Mouse (Mus musculus) T-helper 2 cell (primary cell): Measurements from ENCODE around the gene Elmo3.

Source experiments
- in situ Hi-C: fragments of 300-600 bp; cut with MboI, MseI; formaldehyde crosslinking; loops from one replicate; pipeline ENCODE4 v1.15.1; 2025; ENCODE audit warnings: high pct_unique_total_duplicates

Elmo3 gene

GRCm38 (mm10) chr8:105298351-105299252 lies 6.8 kb upstream of the Elmo3 start:
- in situ Hi-C loops, result no loop called here

GRCm38 (mm10) chr8:105299962-105300361 lies 5.4 kb upstream of the Elmo3 start:
- in situ Hi-C loops, result no loop called here

- in situ Hi-C loops, result no loop called here
Measured at GRCm38 (mm10) chr8:105303396-105303795, 2.0 kb upstream of the Elmo3 start.

GRCm38 (mm10) chr8:105303874-105304273 lies 1.5 kb upstream of the Elmo3 start:
- in situ Hi-C loops, result no loop called here

GRCm38 (mm10) chr8:105304325-105305210 lies 833 bp upstream of the Elmo3 start:
- in situ Hi-C loops, result no loop called here

- in situ Hi-C loops, result no loop called here
Measured at GRCm38 (mm10) chr8:105306146-105306691, 818 bp downstream of the Elmo3 start.

- in situ Hi-C loops, result no loop called here
Measured at GRCm38 (mm10) chr8:105307670-105308069, 2.3 kb downstream of the Elmo3 start.

- in situ Hi-C loops, result no loop called here
Measured at GRCm38 (mm10) chr8:105308428-105308827, 3.0 kb downstream of the Elmo3 start.

- in situ Hi-C loops, result no loop called here
Measured at GRCm38 (mm10) chr8:105309142-105309847, 3.9 kb downstream of the Elmo3 start.

- in situ Hi-C loops, result no loop called here
Measured at GRCm38 (mm10) chr8:105310118-105310517, 4.7 kb downstream of the Elmo3 start.

GRCm38 (mm10) chr8:105311718-105312117 lies 6.3 kb downstream of the Elmo3 start:
- in situ Hi-C loops, result no loop called here

- in situ Hi-C loops, result no loop called here
Measured at GRCm38 (mm10) chr8:105312891-105313481, 7.6 kb downstream of the Elmo3 start.

GRCm38 (mm10) chr8:105313622-105314402 lies 8.4 kb downstream of the Elmo3 start:
- in situ Hi-C loops, result no loop called here

GRCm38 (mm10) chr8:105315073-105315769 lies 9.8 kb downstream of the Elmo3 start:
- in situ Hi-C loops, result no loop called here

- in situ Hi-C loops, result no loop called here
Measured at GRCm38 (mm10) chr8:105317941-105318340, 12.5 kb downstream of the Elmo3 start.

- in situ Hi-C loops, result no loop called here
Measured at GRCm38 (mm10) chr8:105318662-105319190, 13.3 kb downstream of the Elmo3 start.

- in situ Hi-C loops, result loop anchor here (10.0 kb wide), 1 partner anchor 892 kb away; the partner anchor contains the start of genes Prmt7 and Slc7a6os
Measured at GRCm38 (mm10) chr8:105323183-105323582, 17.8 kb downstream of the Elmo3 start.

- in situ Hi-C loops, result loop anchor here (10.0 to 25.0 kb wide), 2 partner anchors 737 to 889 kb away; partner anchors contain the start of genes Nfatc3, Prmt7 and Slc7a6os
Measured at GRCm38 (mm10) chr8:105325641-105326093, 20.3 kb downstream of the Elmo3 start.

- in situ Hi-C loops, result loop anchor here (10.0 to 25.0 kb wide), 2 partner anchors 736 to 889 kb away; partner anchors contain the start of genes Nfatc3, Prmt7 and Slc7a6os
Measured at GRCm38 (mm10) chr8:105326141-105326672, 20.8 kb downstream of the Elmo3 start, which contains the start of the genes Lrrc29 and Tmem208. Gene Lrrc29, minus strand, starts transcription at chr8:105326278. Gene Tmem208, plus strand, starts transcription at chr8:105326354.
